Mouse (Mus musculus): ENCODE data around the gene AA467197. TPM values are rescaled to one million over a fixed set of nuclear protein-coding genes. Genes with fewer than 3 reads are reported as not detected.

AA467197 gene
- polyA plus RNA-seq, 1 experiment from 2014 or later, result 0.86 TPM

DNA sequence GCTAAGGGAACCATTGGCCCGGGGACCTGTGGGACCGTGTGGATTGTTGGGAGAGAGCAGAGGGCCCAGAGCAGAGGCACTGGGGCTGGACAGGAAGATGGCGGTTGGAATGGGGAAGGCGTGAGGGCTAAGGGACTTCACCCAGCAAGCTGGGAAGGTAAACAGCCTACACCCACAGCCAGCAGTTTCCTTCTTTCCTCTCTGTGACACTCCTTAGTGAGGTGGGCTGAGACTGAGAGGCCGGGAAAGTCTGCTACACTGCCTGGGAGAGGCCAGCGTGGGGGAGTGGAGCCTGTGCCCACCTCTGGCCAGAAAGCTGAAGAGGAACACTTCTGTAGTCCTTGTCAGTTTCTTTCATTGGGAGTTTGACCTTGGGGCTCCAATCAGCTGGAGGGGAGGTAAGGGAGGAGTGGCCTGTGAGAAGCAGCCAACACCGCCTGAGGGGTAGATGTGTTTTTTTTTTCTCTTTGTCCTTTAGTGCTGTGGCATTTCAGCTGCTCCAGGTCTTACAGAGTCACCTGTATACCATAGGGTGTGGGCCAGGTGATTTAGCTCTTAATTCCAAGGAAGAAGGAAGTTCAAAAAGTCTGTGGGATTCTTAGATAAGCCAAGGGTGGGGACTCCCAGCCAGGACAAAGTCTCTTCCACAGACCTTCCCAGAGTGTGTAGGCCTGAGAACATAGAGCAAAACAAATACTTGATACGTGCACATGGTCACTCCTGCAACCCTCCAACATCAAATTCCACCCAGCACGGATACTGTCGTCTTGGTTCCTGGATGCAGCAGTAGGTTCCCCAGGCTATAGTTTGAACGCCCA is 21.1 kb downstream of the AA467197 start:
- Histone ChIP-seq H3K4me3 (replicated peaks; ENCODE audit: low read length) (no peak overlapping the region), H3K9me3 (ENCODE audit: control insufficient read depth, low read length) (no peaks in the 10 kb centered on the region), H3K4me2 (replicated peaks) (no peak overlapping the region), H3K9ac (no peak overlapping the region), H3K36me3 (replicated peaks; ENCODE audit: control insufficient read depth, insufficient read depth) (no peaks in the 10 kb centered on the region), H3K27me3 (ENCODE audit: control insufficient read depth, insufficient read depth, low read length) (no peaks in the 10 kb centered on the region), H3K4me1 (replicated peaks; ENCODE audit: control insufficient read depth, insufficient read depth, low read length) (no peaks in the 10 kb centered on the region), H3K27ac (no peak overlapping the region)
- no peak for ATAC-seq (ENCODE audit: low FRiP score)
- DNase-seq (ENCODE audit: low spot score), result no peak
- 88% methylated on average over 11 of the region's 11 CpGs for WGBS

DNA sequence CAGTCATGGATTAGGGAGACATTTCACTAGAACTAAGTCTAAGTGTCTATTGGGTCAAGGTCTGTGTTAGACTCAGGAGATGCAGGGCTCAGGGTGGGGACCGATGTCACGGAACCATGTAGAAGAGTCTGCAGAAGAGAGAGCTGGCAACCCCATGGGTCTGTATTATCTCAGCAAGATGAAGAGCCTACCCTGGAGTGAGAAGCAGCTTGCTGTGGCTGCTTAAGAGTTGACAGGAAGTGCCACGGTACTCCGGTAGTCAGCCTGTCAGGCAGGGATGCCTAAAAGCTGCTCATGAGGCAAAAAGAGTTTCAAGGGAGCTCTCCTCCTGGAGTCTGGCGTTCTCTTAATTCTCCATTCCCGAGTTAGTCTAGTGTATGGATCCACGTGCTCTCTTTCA is 23.0 kb downstream of the AA467197 start:
- H3K27me3 ChIP-seq (ENCODE audit: control insufficient read depth, insufficient read depth, low read length), result no peaks in the 10 kb centered on the region
- H3K27ac ChIP-seq, result no peak overlapping the region
- 95% methylated on average over 7 of the region's 7 CpGs for WGBS
- H3K4me1 ChIP-seq (replicated peaks; ENCODE audit: control insufficient read depth, insufficient read depth, low read length), result no peaks in the 10 kb centered on the region
- no peak overlapping the region for H3K4me2 ChIP-seq (replicated peaks)
- H3K4me3 ChIP-seq (replicated peaks; ENCODE audit: low read length), result no peak overlapping the region
- ATAC-seq (ENCODE audit: low FRiP score), result no peak
- no peaks in the 10 kb centered on the region for H3K9me3 ChIP-seq (ENCODE audit: control insufficient read depth, low read length)
- no peak overlapping the region for H3K9ac ChIP-seq
- DNase-seq (ENCODE audit: low spot score), result no peak
- no peaks in the 10 kb centered on the region for H3K36me3 ChIP-seq (replicated peaks; ENCODE audit: control insufficient read depth, insufficient read depth)

DNA sequence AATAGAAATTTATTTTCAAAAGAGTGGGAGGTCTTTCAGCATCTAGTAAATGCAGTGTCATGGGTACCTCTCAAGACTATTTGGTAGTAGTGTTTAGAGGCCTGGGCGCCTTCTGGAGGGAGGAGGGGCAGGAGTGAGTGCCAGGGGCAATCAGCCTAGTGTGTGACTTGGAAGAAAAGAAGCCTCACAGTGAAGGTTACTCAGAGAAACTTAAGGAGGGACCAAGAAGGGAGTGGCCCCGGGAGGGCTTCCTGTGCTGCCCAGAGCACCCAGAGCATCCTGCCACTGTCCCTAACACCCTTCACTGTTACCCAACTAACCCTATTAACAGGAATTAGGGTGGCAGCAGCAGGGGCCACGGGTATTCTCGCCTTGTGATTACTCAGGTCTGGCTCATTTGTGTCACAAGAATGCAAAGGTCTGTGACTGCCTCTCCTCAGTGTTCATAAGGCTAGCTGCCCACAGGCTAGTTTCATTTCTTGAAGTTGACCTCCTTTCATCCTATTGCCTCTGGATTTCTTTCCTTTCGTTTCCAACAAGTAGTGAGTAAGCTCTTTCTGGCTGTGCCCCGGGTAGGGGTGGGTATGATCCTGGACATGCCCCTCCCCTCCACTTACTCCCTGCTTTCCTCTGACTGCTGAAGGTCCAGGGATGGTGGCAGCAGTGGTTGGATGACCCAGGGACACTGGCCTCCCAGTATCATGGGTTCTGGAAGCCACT is 28.6 kb downstream of the AA467197 start:
- DNase-seq (ENCODE audit: low spot score) (no peak), ATAC-seq (ENCODE audit: low FRiP score) (no peak)
- 64% methylated on average over 6 of the region's 6 CpGs for WGBS
- H3K36me3 ChIP-seq (replicated peaks; ENCODE audit: control insufficient read depth, insufficient read depth), result no peaks in the 10 kb centered on the region
- no peak overlapping the region for H3K27ac ChIP-seq
- H3K9ac ChIP-seq, result no peak overlapping the region
- no peak overlapping the region for H3K4me2 ChIP-seq (replicated peaks)
- no peaks in the 10 kb centered on the region for H3K9me3 ChIP-seq (ENCODE audit: control insufficient read depth, low read length)
- no peaks in the 10 kb centered on the region for H3K27me3 ChIP-seq (ENCODE audit: control insufficient read depth, insufficient read depth, low read length)
- no peak overlapping the region for H3K4me3 ChIP-seq (replicated peaks; ENCODE audit: low read length)
- H3K4me1 ChIP-seq (replicated peaks; ENCODE audit: control insufficient read depth, insufficient read depth, low read length), result no peaks in the 10 kb centered on the region

DNA sequence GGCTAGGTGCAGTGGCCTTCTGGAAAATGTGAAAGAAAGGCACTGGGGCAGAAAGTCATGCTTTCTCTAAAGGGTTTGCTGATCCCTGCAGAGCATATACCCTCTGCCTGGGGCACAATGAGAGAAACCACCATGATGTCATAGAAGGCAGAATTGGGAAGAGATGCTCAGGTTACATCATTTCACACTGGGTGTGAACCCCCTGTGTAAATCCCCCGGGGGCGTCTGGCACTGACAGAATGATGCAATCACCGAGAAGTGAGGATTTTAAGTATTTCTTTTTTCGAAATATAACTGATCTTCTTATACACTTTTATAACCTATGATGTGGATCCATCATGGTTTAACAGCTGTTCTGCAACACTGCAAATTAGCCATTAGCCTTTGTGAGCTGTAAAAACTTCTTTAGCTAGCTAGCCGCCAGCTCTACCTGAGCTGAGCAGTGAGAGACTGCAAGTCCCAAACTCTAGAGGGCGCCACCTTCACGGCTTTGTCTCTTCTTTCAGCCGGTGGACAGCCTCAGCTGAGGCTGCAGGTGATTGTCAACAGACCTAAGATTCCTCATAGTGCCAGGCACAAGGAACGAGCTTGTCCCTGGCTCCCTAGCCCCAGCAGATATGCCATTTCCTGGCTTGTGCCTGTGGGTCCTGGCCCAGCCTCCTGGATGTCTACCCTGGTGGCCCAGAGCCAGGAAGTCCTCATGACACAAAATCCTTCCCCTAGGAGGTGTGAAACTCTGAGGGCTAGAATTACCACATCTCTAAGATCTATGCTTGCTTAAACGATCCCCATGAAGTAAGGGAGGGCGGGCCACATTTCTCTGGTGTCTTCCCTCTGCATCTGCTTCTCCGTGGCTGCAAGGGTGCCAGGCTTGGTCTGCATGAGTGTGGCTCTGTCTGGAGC is 29.4 kb downstream of the AA467197 start:
- WGBS, result 51% methylated on average over 12 of the region's 12 CpGs
- DNase-seq (ENCODE audit: low spot score) (peak; percentile 55), ATAC-seq (ENCODE audit: low FRiP score) (no peak)
- Histone ChIP-seq H3K27me3 (ENCODE audit: control insufficient read depth, insufficient read depth, low read length) (no peaks in the 10 kb centered on the region), H3K9ac (no peak overlapping the region), H3K36me3 (replicated peaks; ENCODE audit: control insufficient read depth, insufficient read depth) (no peaks in the 10 kb centered on the region), H3K9me3 (ENCODE audit: control insufficient read depth, low read length) (no peaks in the 10 kb centered on the region), H3K4me1 (replicated peaks; ENCODE audit: control insufficient read depth, insufficient read depth, low read length) (no peaks in the 10 kb centered on the region), H3K4me3 (replicated peaks; ENCODE audit: low read length) (no peak overlapping the region), H3K27ac (no peak overlapping the region), H3K4me2 (replicated peaks) (no peak overlapping the region)

DNA sequence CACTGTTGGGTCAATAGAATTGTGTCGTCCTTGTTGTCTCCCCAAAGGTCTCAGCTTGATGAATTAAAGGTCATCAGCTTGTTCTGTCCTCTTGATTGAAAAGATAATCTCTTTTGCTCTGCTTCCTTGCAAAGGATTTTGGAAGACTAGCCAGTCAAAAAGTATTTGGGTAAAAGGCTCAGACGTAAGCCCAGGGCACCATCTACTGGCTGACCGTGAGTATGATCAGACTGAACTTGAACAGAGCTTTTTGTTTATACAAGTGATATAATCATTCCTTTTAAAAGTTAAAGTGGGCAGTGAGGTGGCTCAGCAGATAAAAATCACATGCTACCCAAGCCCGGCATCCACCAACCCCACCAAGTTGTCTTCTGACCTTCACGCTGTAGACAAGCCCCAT is 31.1 kb downstream of the AA467197 start:
- H3K4me2 ChIP-seq (replicated peaks), result no peak overlapping the region
- DNase-seq (ENCODE audit: low spot score) (peak; percentile 60), ATAC-seq (ENCODE audit: low FRiP score) (no peak)
- H3K27me3 ChIP-seq (ENCODE audit: control insufficient read depth, insufficient read depth, low read length), result no peaks in the 10 kb centered on the region
- no peak overlapping the region for H3K27ac ChIP-seq
- H3K9me3 ChIP-seq (ENCODE audit: control insufficient read depth, low read length), result no peaks in the 10 kb centered on the region
- 56% methylated on average over 5 of the region's 5 CpGs for WGBS
- no peaks in the 10 kb centered on the region for H3K4me1 ChIP-seq (replicated peaks; ENCODE audit: control insufficient read depth, insufficient read depth, low read length)
- H3K36me3 ChIP-seq (replicated peaks; ENCODE audit: control insufficient read depth, insufficient read depth), result no peaks in the 10 kb centered on the region
- no peak overlapping the region for H3K4me3 ChIP-seq (replicated peaks; ENCODE audit: low read length)
- H3K9ac ChIP-seq, result no peak overlapping the region

DNA sequence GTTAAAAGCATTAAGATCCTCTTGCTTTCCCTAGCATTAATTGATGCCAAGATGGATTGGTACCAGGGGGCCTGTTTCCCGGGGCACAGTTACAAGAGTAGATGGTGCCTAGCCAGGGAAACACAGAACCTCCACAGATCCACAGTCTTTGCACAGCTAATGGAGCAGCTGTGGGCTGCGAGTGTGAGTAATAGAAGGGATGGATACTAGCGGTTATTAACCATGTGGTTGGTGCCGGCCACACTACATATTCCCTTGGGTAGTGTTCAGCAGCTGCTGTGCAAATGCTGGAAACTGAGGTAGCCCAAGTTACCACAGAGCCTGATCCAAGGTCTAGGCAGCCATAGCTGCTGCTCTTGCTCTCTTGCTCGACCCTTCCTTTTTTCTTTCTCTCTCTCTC is 34.9 kb downstream of the AA467197 start:
- Histone ChIP-seq H3K4me2 (replicated peaks) (no peak overlapping the region), H3K9me3 (ENCODE audit: control insufficient read depth, low read length) (no peaks in the 10 kb centered on the region), H3K4me1 (replicated peaks; ENCODE audit: control insufficient read depth, insufficient read depth, low read length) (no peaks in the 10 kb centered on the region), H3K9ac (no peak overlapping the region), H3K27ac (no peak overlapping the region), H3K4me3 (replicated peaks; ENCODE audit: low read length) (no peak overlapping the region), H3K36me3 (replicated peaks; ENCODE audit: control insufficient read depth, insufficient read depth) (no peaks in the 10 kb centered on the region), H3K27me3 (ENCODE audit: control insufficient read depth, insufficient read depth, low read length) (no peaks in the 10 kb centered on the region)
- DNase-seq (ENCODE audit: low spot score), result no peak
- peak; percentile 31; the same call in 1 of the 2 replicates for ATAC-seq (ENCODE audit: low FRiP score)
- WGBS, result 58% methylated on average over 5 of the region's 5 CpGs

DNA sequence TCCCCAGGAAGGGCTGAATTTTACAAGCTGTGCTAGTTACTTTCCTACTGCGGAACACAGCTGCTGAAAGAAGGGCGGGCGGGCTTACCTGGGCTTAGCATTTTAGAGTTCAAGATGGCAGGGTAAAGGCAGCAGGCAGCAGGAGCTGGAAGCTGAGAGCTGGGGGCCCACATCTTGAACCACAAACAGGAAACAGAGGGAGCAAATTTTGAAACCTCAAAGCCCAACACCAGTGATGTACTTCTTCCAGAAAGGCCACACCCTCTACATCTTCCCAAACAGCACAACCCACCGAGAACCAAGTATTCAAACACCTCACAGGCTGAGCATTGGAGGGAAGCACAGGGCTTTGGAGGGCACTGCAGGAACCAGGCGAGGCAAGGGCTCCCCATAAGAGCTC is 36.1 kb downstream of the AA467197 start:
- H3K4me2 ChIP-seq (replicated peaks), result no peak overlapping the region
- no peak overlapping the region for H3K27ac ChIP-seq
- WGBS, result 79% methylated on average over 5 of the region's 5 CpGs
- ATAC-seq (ENCODE audit: low FRiP score) (no peak), DNase-seq (ENCODE audit: low spot score) (no peak)
- no peaks in the 10 kb centered on the region for H3K36me3 ChIP-seq (replicated peaks; ENCODE audit: control insufficient read depth, insufficient read depth)
- H3K9ac ChIP-seq, result no peak overlapping the region
- H3K4me1 ChIP-seq (replicated peaks; ENCODE audit: control insufficient read depth, insufficient read depth, low read length), result no peaks in the 10 kb centered on the region
- H3K27me3 ChIP-seq (ENCODE audit: control insufficient read depth, insufficient read depth, low read length), result no peaks in the 10 kb centered on the region
- no peaks in the 10 kb centered on the region for H3K9me3 ChIP-seq (ENCODE audit: control insufficient read depth, low read length)
- no peak overlapping the region for H3K4me3 ChIP-seq (replicated peaks; ENCODE audit: low read length)

DNA sequence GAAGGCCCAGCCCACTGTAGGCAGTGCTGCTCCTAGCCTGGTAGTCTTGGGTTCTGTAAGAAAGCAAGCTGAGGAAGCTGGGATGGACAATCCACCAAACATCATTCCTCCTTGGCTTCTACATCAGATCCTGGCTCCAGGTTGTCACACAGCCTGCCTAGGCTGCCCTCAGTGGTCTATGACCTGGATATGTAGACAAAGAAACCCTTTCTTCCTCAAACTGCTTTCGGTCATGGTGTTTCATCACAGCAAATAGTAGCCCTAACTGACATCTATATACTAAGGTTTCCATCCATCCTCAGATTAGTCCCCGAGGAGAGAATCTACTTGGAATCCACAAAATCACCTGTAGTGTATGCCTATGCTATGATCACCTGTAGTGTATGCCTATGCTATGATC is 38.3 kb downstream of the AA467197 start:
- H3K9ac ChIP-seq, result no peak overlapping the region
- H3K4me2 ChIP-seq (replicated peaks), result no peak overlapping the region
- H3K27ac ChIP-seq, result no peak overlapping the region
- H3K9me3 ChIP-seq (ENCODE audit: control insufficient read depth, low read length), result no peaks in the 10 kb centered on the region
- no peaks in the 10 kb centered on the region for H3K36me3 ChIP-seq (replicated peaks; ENCODE audit: control insufficient read depth, insufficient read depth)
- 93% methylated on average over 2 of the region's 2 CpGs for WGBS
- no peaks in the 10 kb centered on the region for H3K27me3 ChIP-seq (ENCODE audit: control insufficient read depth, insufficient read depth, low read length)
- no peak for DNase-seq (ENCODE audit: low spot score)
- no peak for ATAC-seq (ENCODE audit: low FRiP score)
- H3K4me1 ChIP-seq (replicated peaks; ENCODE audit: control insufficient read depth, insufficient read depth, low read length), result no peaks in the 10 kb centered on the region
- no peak overlapping the region for H3K4me3 ChIP-seq (replicated peaks; ENCODE audit: low read length)

Measured in hindbrain, embryonic 14.5 days (tissue).